Mouse (Mus musculus): Measurements from ENCODE around the gene Rnf224. TPM values are rescaled to one million over a fixed set of nuclear protein-coding genes. Genes with fewer than 3 reads are reported as not detected.

Gene Rnf224
- polyA plus RNA-seq, 1 experiment from 2014 or later: 0.58 TPM

GRCm38 (mm10) chr2:25234050-25234449 is 2.5 kb downstream of the Rnf224 start, which contains the start of gene Slc34a3:
Gene Slc34a3, minus strand, starts transcription at chr2:25234364.
- no peak within 1 kb of the TSS for H3K4me2 ChIP-seq
- no peak for ATAC-seq (ENCODE audit: insufficient number of reproducible peaks, low FRiP score, low TSS enrichment, low read depth)
- no peak within 1 kb of the TSS for H3K27ac ChIP-seq
- H3K9me3 ChIP-seq: no peaks in the 10 kb centered on the region
- peaks cover 1% of the 10 kb centered on the region; the same call in 1 of the 2 replicates for H3K4me1 ChIP-seq
- H3K27me3 ChIP-seq: peaks cover 49% of the 10 kb centered on the region
- WGBS: 85% methylated on average over 3 of the region's 3 CpGs
- H3K4me3 ChIP-seq: no peak within 1 kb of the TSS
- H3K36me3 ChIP-seq: no peaks in the 10 kb centered on the region
- no peak within 1 kb of the TSS for H3K9ac ChIP-seq

DNA sequence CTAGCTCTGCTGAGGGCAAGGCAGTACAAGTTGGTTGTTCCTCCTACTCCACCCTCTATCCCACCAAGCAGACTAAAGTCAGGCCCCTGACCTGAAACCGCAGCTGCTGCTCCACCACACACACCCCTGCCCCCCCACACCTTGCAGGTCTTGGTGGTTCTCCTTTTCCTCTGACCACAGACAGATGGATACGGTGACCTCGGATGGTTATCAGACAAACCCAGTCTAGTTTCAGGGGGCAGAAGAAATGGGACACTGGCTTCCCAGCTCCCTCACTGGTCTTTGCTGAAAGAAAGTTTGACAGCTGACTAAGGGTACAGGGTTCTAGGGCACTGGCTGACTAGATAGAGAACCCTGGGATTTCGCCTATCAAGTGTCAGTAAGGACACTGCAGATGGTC is 3.2 kb downstream of the Rnf224 start:
- H3K36me3 ChIP-seq: no peaks in the 10 kb centered on the region
- H3K4me2 ChIP-seq: no peak overlapping the region
- 75% methylated on average over 4 of the region's 4 CpGs for WGBS
- H3K9ac ChIP-seq: no peak overlapping the region
- H3K4me3 ChIP-seq: no peak overlapping the region
- H3K27ac ChIP-seq: no peak overlapping the region
- no peak for ATAC-seq (ENCODE audit: insufficient number of reproducible peaks, low FRiP score, low TSS enrichment, low read depth)
- no peaks in the 10 kb centered on the region for H3K9me3 ChIP-seq
- H3K4me1 ChIP-seq: peaks cover 6% of the 10 kb centered on the region; the same call in 1 of the 2 replicates
- peaks cover 49% of the 10 kb centered on the region for H3K27me3 ChIP-seq

GRCm38 (mm10) chr2:25231038-25231437 is 5.5 kb downstream of the Rnf224 start:
- no peak overlapping the region for H3K4me2 ChIP-seq
- H3K27ac ChIP-seq: no peak overlapping the region
- no peaks in the 10 kb centered on the region for H3K9me3 ChIP-seq
- WGBS: 57% methylated on average over 12 of the region's 12 CpGs
- H3K4me1 ChIP-seq: peaks cover 10% of the 10 kb centered on the region
- H3K9ac ChIP-seq: no peak overlapping the region
- ATAC-seq (ENCODE audit: insufficient number of reproducible peaks, low FRiP score, low TSS enrichment, low read depth): no peak
- H3K4me3 ChIP-seq: no peak overlapping the region
- H3K27me3 ChIP-seq: peaks cover 44% of the 10 kb centered on the region
- no peaks in the 10 kb centered on the region for H3K36me3 ChIP-seq

- Histone ChIP-seq H3K27me3 (peaks cover 39% of the 10 kb centered on the region; the same call in 1 of the 2 replicates), H3K4me2 (no peak overlapping the region), H3K9me3 (no peaks in the 10 kb centered on the region), H3K4me3 (no peak overlapping the region), H3K27ac (no peak overlapping the region), H3K9ac (no peak overlapping the region), H3K36me3 (no peaks in the 10 kb centered on the region), H3K4me1 (peaks cover 15% of the 10 kb centered on the region)
- WGBS: 85% methylated on average over 7 of the region's 7 CpGs
- ATAC-seq (ENCODE audit: insufficient number of reproducible peaks, low FRiP score, low TSS enrichment, low read depth): no peak
These were observed 6.0 kb downstream of the Rnf224 start for GRCm38 (mm10) chr2:25230581-25230980.

GRCm38 (mm10) chr2:25229582-25229981 is 7.0 kb downstream of the Rnf224 start:
- no peak overlapping the region for H3K4me3 ChIP-seq
- no peak for ATAC-seq (ENCODE audit: insufficient number of reproducible peaks, low FRiP score, low TSS enrichment, low read depth)
- peaks cover 19% of the 10 kb centered on the region for H3K4me1 ChIP-seq
- peaks cover 33% of the 10 kb centered on the region; the same call in 1 of the 2 replicates for H3K27me3 ChIP-seq
- H3K4me2 ChIP-seq: no peak overlapping the region
- no peaks in the 10 kb centered on the region for H3K36me3 ChIP-seq
- no peak overlapping the region for H3K27ac ChIP-seq
- H3K9me3 ChIP-seq: no peaks in the 10 kb centered on the region
- 77% methylated on average over 5 of the region's 5 CpGs for WGBS
- no peak overlapping the region for H3K9ac ChIP-seq

- no peak for ATAC-seq (ENCODE audit: insufficient number of reproducible peaks, low FRiP score, low TSS enrichment, low read depth)
- no peak overlapping the region for H3K27ac ChIP-seq
- WGBS: 64% methylated on average over 6 of the region's 6 CpGs
These were observed 7.5 kb downstream of the Rnf224 start for GRCm38 (mm10) chr2:25228995-25229530.

GRCm38 (mm10) chr2:25228431-25228889 is 8.1 kb downstream of the Rnf224 start:
- Histone ChIP-seq H3K9ac (no peak overlapping the region), H3K4me3 (peak overlapping the region; percentile 11; the same call in 1 of the 2 replicates), H3K4me1 (peaks cover 23% of the 10 kb centered on the region), H3K9me3 (no peaks in the 10 kb centered on the region), H3K4me2 (peak overlapping the region; percentile 21), H3K27ac (peak overlapping the region; percentile 43), H3K36me3 (no peaks in the 10 kb centered on the region), H3K27me3 (peaks cover 25% of the 10 kb centered on the region; the same call in 1 of the 2 replicates)
- no peak for ATAC-seq (ENCODE audit: insufficient number of reproducible peaks, low FRiP score, low TSS enrichment, low read depth)
- WGBS: 1% methylated on average over 7 of the region's 7 CpGs

More at GRCm38 (mm10) chr2:25228995-25229530, 7.5 kb downstream of the Rnf224 start:
- Histone ChIP-seq H3K4me1 (peaks cover 19% of the 10 kb centered on the region), H3K9ac (no peak overlapping the region), H3K4me3 (no peak overlapping the region), H3K9me3 (no peaks in the 10 kb centered on the region), H3K36me3 (no peaks in the 10 kb centered on the region), H3K4me2 (peak overlapping the region; percentile 21; the same call in 1 of the 2 replicates), H3K27me3 (peaks cover 29% of the 10 kb centered on the region; the same call in 1 of the 2 replicates)

- H3K4me1 ChIP-seq: peaks cover 27% of the 10 kb centered on the region
- H3K4me2 ChIP-seq: no peak overlapping the region
- H3K9me3 ChIP-seq: no peaks in the 10 kb centered on the region
- 82% methylated on average over 4 of the region's 4 CpGs for WGBS
- H3K4me3 ChIP-seq: no peak overlapping the region
- no peak overlapping the region for H3K27ac ChIP-seq
- no peak for ATAC-seq (ENCODE audit: insufficient number of reproducible peaks, low FRiP score, low TSS enrichment, low read depth)
- H3K27me3 ChIP-seq: peaks cover 22% of the 10 kb centered on the region; the same call in 1 of the 2 replicates
- H3K36me3 ChIP-seq: no peaks in the 10 kb centered on the region
- H3K9ac ChIP-seq: no peak overlapping the region
These were observed 9.2 kb downstream of the Rnf224 start for GRCm38 (mm10) chr2:25227406-25227805.

DNA sequence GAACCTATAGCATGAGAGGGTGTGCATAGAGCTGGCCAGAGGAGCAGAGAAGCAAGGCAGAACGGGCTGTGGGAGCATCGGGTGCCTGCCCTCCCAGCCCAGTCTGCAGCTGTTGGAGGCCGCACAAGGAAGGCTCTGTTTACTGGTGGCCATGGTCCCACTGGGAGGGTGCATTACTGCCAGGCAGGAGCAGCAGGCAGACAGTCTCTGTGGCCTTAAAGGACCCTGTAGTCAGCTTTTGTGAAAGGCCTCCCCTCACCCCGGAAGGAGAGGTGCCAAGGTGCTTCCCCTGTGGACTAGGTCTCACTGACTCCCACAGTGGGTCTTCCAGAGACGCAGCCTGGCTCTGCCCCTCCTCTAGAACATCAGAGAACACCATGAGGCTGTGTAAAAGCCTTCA is 9.7 kb downstream of the Rnf224 start:
- Histone ChIP-seq H3K27me3 (peaks cover 22% of the 10 kb centered on the region; the same call in 1 of the 2 replicates), H3K36me3 (peaks cover 4% of the 10 kb centered on the region), H3K4me3 (no peak overlapping the region), H3K27ac (no peak overlapping the region), H3K9me3 (no peaks in the 10 kb centered on the region), H3K4me1 (peaks cover 27% of the 10 kb centered on the region), H3K4me2 (0 out of 2 replicates have a peak overlapping the region, but pooled peaks have one; percentile 5), H3K9ac (no peak overlapping the region)
- WGBS: 71% methylated on average over 5 of the region's 5 CpGs
- no peak for ATAC-seq (ENCODE audit: insufficient number of reproducible peaks, low FRiP score, low TSS enrichment, low read depth)

DNA sequence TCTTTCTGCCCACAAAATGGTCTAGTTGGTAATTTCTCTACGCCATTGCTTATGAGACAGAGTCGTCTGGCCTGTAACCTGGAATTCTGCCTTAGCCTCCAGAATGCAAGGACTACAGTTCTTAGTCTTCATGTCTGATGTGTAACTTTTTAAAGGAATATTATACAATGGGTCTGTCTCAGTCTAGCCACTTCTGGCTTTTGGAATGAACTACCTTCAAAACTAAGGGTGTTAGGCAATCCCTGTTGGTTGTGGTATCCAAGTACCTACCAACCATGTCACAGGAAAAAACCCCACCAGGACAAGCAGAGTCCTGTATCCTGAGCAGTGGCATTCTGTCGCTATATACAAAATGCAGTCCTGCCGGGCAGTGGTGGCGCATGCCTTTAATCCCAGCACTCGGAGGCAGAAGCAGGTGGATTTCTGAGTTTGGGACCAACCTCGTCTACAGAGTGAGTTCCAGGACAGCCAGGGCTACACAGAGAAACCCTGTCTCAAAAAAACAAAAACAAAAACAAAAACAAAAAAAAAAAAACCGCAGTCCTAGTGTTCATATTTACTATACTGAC is 10.7 kb downstream of the Rnf224 start:
- no peaks in the 10 kb centered on the region for H3K9me3 ChIP-seq
- peak overlapping the region; percentile 60 for H3K4me3 ChIP-seq
- peaks cover 27% of the 10 kb centered on the region for H3K4me1 ChIP-seq
- H3K4me2 ChIP-seq: peak overlapping the region; percentile 41; the same call in 1 of the 2 replicates
- peak overlapping the region; percentile 98 for H3K27ac ChIP-seq
- 72% methylated on average over 8 of the region's 8 CpGs for WGBS
- H3K9ac ChIP-seq: no peak overlapping the region
- H3K27me3 ChIP-seq: peaks cover 12% of the 10 kb centered on the region; the same call in 1 of the 2 replicates
- peaks cover 11% of the 10 kb centered on the region for H3K36me3 ChIP-seq
- ATAC-seq (ENCODE audit: insufficient number of reproducible peaks, low FRiP score, low TSS enrichment, low read depth): no peak

GRCm38 (mm10) chr2:25224766-25225752 is 11.5 kb downstream of the Rnf224 start:
- peak overlapping the region; percentile 41 for H3K4me2 ChIP-seq
- peaks cover 27% of the 10 kb centered on the region for H3K4me1 ChIP-seq
- H3K27ac ChIP-seq: peak overlapping the region; percentile 98
- 0 out of 2 replicates have a peak, but pooled peaks cover 6% of the 10 kb centered on the region for H3K27me3 ChIP-seq
- peaks cover 11% of the 10 kb centered on the region for H3K36me3 ChIP-seq
- H3K9me3 ChIP-seq: no peaks in the 10 kb centered on the region
- peak; percentile 97 for ATAC-seq (ENCODE audit: insufficient number of reproducible peaks, low FRiP score, low TSS enrichment, low read depth)
- H3K9ac ChIP-seq: peak overlapping the region; percentile 44; the same call in 1 of the 2 replicates
- H3K4me3 ChIP-seq: peak overlapping the region; percentile 94
- WGBS: 2% methylated on average over 41 of the region's 41 CpGs
